Mouse (Mus musculus) embryonic facial prominence, embryonic 13.5 days (tissue): ENCODE data around the gene Polr1e. TPM values are rescaled to one million over a fixed set of nuclear protein-coding genes. Genes with fewer than 3 reads are reported as not detected.

Experiments used
- polyA plus RNA-seq: library from polyadenylated mRNA; unstranded; fragments of >200 nt; fragmentation: Nextera tagmentation; extraction: Ambion mirVana; gene quantifications from 2 replicates; pipeline ENCODE4 v1.2.1, GENCODE M21; 2015

Gene Polr1e
- polyA plus RNA-seq, 1 experiment from 2014 or later: 48.9 TPM

Other genes starting within 250 kb of the Polr1e start
- 47.1 and 53.2 TPM in 2 replicates for gene Grhpr, start 37.2 kb upstream of the Polr1e start, polyA plus RNA-seq
- gene Zbtb5, start 6.2 kb upstream of the Polr1e start, polyA plus RNA-seq: 28.8 and 29.2 TPM in 2 replicates
- 19.8 and 20.0 TPM in 2 replicates for gene Fbxo10, start 66.0 kb downstream of the Polr1e start, polyA plus RNA-seq
- gene Tomm5, start 89.5 kb downstream of the Polr1e start, polyA plus RNA-seq: 209 and 224 TPM in 2 replicates
- 2.0 and 2.6 TPM in 2 replicates for gene Frmpd1, start 166.3 kb downstream of the Polr1e start, polyA plus RNA-seq